Mouse (Mus musculus): ENCODE results near the gene Ppp1r8.

Ppp1r8 gene

DNA sequence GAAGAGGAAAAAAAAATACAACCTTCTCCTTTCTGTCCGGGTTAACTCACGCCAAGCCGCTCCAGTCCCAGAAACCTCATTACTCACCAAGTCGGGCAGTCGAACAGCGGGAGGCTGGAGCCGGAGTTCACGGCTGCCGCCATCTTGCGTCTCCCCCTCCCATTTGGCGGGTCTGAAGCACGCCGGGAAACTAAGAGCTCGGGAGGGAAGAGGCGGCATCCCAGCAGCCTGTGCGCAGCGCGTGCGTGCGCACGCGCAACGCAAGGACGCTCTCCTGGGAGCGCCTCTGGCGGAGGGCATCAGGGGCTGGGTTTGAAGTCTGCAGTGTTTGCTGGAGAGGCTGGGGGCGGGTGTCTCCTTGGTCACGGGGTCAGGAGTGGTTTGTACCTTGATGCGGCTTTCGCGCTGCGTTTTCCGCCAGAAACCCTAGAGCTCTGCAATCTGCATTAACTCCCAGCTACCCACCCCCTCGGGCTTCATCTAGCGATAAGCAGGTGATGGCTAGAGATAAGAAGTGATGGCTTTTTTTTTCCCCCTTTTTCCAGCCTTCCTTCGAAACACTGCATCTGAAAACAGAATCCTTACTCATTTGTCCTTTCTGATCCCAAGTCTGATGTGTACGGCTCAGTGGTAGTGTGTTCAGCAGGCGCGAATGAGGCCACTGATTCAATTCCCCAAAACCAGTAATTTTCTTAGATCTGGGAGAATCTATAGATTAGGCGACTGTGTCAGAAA, at the start of gene Ppp1r8:
TSS of gene Ppp1r8 (minus strand) at position 200 of the 735 bp plus-strand sequence.
- DNase-seq (ENCODE audit: low spot score), result peak; percentile 79

DNA sequence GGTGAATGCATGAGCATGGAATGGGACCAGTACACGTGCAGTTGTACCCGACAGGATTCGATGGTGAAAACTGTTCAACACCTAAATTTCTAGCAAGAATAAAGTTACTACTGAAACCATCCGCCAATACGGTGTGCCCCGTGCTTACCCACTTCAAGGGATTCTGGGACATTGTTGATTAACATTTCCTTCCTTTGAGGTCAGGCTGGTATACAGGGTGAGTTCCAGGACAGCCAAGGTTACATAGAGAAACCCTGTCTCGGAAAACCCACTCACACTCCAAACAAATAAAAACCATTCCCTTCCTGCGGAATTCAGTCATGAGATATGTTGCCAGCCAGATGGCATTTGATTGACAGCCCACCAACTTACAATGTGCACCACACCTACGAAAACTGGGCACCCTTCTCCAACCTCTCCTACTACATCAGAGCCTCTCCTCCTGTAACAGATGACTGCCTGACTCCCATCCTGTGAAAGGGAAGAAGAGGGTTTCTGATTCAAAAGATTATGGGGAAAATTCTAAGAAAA, 41.9 kb upstream of the Ppp1r8 start:
- DNase-seq (ENCODE audit: low spot score), result no peak

DNA sequence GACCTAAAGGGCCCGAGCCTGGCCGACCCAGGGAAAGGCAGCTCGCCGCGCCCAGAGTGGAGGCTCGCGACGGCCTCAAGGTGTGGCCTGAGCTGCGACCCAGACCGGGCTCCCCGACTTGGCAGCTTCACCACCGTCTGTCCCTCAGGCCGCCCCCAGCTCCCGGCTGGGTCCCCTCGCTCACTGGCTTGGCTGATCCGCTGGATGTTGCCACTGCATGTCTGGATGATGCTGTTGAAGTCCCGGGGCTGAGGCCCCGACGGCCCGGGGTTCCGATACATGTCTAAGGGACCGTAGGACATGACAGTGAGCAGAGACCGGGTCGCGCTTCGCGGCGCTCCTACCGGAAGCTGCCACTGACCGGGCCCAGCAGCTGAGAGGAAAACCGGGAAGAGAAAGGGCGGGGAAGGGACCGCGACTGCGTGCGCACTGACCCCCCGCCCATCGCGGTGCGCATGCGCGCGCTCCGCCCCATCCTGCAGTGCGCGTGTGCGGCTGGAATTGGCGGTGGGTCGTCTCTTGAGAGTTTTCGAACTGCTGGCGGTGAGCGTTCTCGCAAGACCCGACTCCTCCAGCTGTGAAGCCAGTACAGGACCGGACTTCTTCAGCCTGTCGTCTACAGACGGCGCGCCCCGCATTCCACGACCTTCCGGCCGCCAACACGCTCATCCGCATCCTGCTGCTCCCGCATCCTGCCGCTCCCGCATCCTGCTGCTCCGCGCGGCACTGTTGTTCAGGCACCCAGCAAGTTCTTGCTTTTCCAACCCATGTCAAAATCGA, 41.3 kb upstream of the Ppp1r8 start, which contains the start of gene Stx12:
TSS of gene Stx12 (minus strand) at position 446 of the 780 bp plus-strand sequence.
- DNase-seq (ENCODE audit: low spot score), result peak; percentile 84

DNA sequence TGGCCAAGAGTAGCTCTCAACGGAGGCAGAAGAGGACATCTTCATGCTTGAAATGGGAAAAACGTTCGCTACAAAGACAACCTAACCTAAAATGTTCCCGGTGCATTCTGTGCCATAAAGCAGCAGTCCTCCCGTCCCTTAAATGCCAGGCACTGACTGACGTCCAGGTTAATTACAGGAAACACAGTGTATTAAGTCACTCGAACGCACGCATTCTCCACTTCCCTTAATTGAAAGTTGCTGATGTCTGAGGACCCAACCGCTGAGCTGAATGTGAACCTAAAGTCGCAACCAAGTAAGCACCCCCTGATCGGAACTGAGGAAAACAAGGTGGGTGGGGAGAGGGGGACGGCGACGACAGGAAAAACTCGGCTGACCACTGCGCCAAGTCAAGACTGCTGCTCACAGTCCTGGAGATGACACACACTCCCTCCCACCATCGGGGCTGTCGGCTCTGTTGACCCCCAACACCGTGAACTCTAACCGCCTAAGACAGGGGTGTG, 40.6 kb upstream of the Ppp1r8 start:
- no peak for DNase-seq (ENCODE audit: low spot score)

DNA sequence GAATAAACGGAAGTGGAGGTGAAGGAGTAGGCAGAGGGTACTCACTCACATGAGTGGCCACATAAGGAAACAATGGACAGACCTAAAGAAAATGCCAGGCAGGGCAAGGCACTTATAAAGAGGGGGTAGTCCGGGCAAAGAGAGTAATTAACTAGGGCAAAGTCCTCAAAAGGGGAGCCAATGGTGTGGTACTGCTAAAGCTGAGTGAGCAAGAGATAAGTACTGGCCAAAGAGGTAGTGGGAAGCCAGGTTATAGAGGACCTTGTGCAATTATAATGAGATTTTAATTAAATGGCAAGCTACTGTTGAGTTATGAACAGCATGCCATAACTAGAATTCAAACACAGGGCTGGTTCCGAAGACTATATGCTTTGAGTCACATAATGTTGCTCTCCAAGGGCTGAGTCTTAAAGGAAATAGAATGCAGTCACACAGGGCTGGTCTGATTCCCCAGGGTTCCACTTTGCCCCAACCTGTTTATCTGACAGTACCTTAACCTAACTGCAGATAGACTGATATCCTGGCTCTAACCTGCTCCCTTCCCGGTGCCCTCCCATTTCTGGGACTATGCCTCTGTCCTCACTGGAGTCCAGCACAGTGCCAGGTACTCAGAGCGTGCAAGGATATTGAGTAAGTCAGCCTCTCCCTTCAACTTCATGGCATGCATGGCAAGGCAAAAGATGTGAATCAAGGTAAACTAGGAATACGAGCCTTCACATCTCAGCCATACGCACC, 31.6 kb upstream of the Ppp1r8 start:
- no peak for DNase-seq (ENCODE audit: low spot score)

DNA sequence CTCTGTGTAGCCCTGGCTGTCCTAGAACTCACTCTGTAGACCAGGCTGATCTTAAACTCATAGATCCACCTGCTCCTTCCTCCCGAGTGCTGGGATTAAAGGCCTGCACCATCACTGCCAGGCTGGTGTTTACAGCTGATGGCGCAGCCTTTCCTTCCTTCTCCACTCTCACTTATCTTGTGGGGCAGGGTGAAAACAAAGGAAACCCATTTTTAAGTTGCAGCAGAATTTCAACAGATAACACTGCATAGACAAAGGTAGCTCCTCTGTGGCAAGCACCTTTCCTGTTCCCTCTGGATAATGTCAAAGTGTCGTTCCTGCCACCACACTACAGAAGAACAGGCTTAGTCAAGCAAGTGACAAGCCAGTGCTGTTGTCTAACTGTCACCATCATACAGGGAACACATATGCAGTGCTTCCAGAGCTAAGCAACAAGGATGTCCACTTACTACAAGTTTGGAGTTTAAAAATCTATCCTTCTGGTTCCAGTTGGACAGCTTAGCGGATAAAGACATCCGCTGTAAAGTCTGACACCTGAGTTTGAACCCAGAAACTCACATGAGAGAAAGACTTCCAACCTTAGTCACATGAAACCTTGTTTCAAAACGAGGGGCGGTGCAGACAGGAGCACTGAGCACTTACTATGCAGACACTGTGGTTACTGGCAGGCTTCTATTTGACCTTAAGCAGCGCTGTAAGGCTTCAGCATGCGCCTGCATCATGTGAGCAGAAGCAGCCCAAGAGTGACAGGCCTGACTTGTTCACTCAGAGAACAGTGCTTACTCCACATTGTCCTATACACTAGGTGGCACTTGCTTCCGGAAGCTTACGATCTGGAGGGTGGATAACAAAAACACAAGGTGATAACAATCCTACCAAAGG, 30.8 kb upstream of the Ppp1r8 start:
- DNase-seq (ENCODE audit: low spot score), result no peak

DNA sequence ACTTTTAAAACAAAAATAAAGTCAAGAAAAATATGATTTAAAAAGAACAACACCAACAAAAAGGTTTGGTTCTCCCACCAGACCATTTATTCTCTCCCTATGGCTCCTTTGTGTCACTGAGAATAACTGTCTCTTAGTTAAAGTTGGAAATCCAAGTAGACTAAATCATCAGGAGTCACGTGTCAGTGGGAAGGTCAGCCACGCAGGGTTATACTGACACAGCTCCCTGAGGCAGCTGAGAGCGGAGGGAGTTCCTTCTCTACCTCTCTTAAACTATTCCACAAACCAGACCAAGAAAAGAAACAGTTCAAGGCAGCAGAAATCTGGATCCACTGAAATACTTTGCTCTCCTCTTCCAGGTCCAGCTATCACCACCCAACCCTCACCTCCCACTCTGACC, 28.1 kb upstream of the Ppp1r8 start:
- DNase-seq (ENCODE audit: low spot score), result no peak

DNA sequence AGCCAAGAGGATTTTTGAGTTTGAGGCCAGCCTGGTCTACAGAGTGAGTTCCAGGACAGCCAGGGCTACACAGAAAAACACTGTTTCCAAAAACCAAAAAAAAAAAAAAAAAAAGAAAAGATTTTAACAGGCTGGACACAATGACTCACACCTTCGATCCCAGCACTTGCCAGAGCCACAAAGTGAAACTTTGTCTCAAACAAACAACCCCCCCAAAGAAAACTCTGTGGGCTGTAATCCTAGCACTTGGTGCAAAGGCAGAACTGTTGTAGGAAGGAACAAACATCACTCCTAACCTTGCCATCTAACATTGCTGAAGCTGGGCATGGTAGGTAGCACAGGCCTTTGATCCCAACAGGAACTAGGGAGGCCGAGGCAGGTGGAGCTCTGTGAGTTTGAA, 21.9 kb upstream of the Ppp1r8 start:
- DNase-seq (ENCODE audit: low spot score), result no peak

DNA sequence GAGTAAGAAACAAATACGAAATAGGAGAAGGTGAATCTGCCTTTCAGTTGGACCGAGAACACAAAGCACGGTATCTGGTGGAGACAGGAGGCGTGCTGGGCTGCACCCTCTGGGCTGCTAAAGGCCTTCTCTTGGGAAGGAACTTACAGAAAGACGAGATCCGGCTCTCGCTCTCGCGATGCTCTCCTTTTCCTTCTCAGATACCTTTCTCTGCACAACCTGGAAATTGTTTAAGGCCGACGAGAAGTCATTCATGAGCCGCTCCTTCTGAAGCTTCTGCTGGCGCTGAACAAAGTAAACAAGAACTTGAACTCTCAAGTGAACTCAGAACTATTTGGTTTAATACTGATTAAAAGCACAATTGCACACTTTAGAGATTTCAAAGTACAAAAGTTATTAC, 20.0 kb upstream of the Ppp1r8 start:
- no peak for DNase-seq (ENCODE audit: low spot score)

DNA sequence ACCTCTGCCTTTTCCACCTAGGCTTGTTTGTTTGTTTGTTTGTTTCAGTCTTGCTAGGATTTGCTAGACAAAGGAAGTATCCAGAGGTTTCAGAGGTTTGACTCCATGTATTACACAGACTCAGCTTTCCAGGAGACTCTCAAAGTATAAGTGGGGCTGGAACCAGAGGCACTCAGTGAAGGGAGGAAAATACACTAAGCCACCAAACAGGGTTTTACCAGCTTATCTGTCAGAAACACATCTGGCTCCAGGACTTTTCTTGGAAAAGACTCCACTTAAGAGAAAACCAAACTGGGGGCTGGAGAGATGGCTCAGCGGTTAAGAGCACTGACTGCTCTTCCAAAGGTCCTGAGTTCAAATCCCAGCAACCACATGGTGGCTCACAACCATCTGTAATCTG, 17.9 kb upstream of the Ppp1r8 start:
- DNase-seq (ENCODE audit: low spot score), result no peak

DNA sequence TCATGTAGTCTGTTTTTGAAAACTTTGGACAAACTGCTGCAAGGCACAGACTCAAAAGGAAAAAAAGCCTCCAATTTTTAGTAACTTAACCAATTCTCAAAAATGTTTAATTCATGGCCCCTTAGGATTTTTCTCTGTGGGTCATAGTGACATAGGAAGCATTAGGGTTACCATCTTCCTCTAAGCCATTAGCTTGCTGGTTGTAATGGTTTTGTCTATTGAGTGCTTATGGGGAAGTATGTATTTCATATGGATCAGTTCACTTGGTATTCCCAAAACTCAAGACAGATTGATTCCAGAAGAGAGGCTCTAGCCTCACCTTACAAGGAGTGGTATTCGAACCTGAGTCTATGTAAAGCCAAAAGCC, 719 bp upstream of the Ppp1r8 start:
- DNase-seq (ENCODE audit: low spot score), result no peak

DNA sequence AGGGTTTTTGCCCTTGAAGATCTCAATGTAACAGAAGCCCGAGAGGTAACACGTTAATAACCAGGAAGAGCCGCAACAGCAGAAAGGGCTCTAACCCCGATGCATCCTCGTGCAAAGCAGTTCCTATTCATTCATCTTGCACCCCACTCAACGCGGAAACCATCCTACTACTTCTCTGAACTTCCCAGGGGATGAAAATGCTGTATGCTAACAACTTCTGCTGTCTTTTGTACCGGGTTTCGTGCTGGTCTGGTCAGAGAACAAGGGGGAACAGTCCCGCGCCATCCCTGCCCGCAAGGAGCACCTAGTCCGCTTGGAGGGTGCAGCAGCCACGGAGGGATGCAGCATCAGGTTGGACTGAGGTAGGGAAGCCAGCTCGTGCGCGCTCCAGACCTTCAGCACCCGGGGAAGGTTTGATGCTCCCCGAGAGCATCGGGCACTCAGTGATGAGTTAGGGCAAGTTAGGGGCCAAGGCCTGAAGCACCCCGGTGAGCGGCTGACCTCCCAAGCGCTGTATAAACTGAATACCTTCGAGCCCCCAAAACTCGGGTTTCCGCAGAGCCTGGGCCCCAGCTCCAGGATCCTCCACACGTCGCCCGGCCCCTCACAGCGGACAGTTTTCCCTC, 575 bp downstream of the Ppp1r8 start:
- DNase-seq (ENCODE audit: low spot score), result peak; percentile 7

DNA sequence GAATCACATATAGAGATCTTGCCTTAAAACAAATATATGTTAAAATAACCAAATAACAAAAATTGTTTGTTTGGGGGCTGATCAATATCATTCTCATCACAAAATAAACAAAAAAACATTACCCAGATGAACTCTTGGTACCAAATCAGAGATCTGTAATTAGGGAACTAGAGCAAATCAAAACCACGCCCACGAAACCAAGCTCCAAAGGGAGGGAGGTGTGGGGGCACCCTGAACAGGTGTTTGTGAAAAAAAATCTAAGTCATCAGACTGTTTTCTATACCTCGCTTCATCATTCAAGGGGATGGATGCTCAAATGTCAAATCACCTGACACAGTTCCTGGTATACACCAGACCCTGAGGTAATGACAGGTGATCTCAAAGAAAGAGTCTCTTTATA, 1.5 kb downstream of the Ppp1r8 start:
- DNase-seq (ENCODE audit: low spot score), result no peak

DNA sequence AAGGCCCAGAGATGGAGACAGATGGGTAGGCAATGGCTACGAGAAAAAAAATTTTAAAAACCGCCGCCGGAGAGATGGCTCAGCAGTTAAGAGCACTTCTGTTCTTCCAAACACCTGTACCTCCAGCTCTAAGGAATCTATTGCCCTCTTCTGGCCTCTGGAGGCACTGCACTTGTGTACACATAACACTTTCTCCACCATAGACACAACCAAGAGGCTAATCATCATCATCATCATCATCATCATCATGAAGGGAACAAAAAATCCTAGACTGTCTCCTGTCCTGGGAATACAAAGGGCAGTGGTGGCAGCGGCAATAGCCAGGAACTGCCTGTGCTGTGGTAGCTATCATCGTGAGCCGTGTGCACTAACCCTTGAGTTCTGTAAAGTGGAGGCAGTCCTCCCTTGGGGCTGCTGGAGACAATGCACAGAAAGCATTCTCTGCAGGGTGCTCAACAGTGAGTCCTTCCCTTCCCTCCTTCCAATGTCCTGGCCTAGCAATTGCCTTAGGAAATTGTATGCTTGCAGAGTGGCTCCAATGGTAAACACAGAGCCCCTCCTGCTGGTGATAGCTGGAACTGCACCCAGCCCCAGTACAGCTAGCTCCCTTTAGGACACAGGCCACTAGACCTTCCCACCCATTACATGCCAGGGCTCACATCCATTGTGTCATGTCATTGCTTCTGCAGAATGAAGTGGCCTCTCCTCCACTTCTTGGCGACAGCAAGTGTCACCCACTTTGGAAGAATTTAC, 19.2 kb downstream of the Ppp1r8 start:
- peak; percentile 63 for DNase-seq (ENCODE audit: low spot score)

DNA sequence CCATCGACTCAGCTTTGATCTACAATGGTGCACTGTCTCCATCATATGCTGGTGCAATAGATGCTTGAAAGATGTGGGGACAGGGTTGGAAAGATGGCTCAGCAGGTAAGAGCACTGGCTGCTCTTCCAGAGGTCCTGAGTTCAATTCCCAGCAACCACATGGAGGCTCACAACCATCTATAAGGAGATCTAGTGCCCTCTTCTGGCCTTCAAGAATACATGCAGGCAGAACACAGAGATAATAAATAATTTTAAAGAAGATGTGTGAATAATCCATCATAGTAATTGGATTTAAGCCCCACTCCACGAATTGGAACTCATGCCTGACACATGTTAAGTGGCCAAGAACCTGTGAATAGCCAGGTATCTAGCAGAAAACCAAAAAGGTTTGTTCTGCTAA, 24.5 kb downstream of the Ppp1r8 start:
- DNase-seq (ENCODE audit: low spot score), result no peak

DNA sequence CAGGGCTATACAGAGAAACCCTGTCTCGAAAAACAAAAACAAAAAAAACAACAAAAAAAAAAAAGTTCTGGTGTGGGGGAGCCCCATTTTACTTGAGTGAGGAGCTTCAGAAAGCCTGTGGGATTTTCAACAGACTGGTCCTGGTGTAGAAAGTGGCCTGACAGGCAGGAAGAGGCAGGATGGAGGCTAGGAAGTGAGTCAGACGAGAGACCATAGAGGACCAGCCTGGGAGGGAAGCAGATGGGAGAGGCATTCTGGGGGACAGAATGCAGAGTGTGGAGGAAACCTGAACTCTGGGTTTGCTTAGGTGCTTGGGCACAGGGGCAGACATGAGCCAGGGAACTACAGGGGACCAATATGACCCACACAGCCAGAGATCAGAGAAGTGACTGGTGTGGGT, 26.1 kb downstream of the Ppp1r8 start:
- no peak for DNase-seq (ENCODE audit: low spot score)

DNA sequence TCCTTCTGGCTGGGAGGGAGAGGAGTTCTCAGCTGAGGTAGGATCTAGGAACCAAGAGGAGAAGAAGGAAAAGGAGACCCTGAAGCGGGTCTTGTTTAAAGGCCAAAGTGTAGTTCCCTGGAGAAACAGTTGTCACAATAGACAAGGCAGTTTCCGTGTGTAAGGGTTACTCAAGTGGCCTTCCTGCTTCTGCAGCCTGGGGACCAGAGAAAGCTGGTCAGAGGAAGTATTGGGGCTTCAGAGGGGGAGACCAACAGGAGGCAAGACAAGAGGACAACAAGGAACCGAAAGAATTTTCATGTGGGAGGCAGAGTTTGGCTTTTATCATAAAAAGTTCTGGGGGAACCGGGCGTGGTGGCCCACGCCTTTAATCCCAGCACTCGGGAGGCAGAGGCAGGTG, 26.6 kb downstream of the Ppp1r8 start:
- no peak for DNase-seq (ENCODE audit: low spot score)

DNA sequence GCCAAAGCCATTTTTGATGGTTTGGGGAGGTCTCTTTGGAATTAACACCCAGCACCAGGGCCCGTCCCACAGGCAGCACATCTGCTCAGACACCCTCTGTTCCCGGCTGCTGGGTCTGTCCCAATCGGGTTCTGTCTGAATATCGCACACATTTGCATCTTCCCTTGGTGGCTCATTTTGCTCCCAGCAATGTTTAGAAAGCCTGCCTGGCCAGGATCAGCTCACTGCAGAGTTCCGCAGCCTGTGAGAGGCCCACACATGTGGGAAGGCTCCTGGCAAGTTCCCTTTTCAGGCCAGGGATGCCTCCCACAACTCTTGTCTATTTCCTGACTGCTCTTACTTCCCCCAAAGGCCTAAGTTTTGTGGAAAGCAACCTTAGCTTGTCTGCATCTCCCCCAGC, 33.3 kb downstream of the Ppp1r8 start:
- DNase-seq (ENCODE audit: low spot score), result no peak

DNA sequence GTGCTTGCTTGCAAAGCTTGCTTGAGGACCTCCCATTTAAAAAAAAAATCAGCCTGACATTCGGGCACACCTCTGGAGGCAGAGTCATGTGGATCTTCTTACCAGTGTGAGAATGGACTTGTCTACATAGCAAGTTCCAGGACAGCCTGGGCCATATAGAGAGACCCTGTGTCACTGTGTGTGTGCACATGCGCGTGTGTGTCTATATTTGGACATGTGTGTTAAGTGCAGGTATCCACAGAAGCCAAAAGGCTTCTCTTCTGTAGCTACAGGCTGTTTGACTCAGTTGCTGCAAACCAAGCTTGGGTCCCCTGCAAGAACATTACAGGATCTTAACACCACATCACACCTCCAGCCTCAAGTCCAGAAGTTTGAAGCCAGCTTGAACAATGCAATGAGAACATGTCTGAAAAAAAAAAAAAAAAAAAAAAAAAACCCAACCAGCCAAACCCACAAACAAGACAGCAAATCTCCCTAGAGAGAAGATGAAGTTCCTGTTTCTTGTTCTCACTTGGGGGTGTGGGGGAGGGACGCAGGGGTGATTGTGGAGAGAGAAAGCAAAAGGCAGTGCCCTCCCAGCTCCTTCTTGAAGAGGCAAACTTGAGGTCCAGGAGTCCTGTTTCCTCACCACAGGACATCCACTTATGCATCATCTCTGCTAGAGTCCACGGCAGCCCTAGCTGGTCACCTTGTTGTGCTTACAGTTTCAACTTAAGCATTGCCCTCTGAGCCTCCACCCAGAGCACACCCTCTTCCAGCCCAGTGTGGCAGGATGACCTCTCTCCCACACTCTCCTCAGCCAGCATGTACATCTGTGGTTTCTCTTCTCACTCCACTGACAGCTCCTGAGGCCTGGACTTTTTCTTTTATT, 35.0 kb downstream of the Ppp1r8 start:
- no peak for DNase-seq (ENCODE audit: low spot score)

Measured in ovary, postnatal 14 days (tissue).